Mouse (Mus musculus): ENCODE data around the gene Palld.

- TF ChIP-seq CTCF (IDR thresholded peaks at IDR 0.05; ENCODE audit: extremely low read depth, insufficient read depth, insufficient read length, insufficient replicate concordance) (no peak), POLR2A (IDR thresholded peaks at IDR 0.05; ENCODE audit: low read depth, low read length) (no peak)
These were observed 339.1 kb downstream of the Palld start for GRCm38 (mm10) chr8:61563378-61563777.

All from spleen, adult 2 months (tissue).